Mouse (Mus musculus) layer of hippocampus, adult 9-10 months (tissue): ENCODE data around the gene Depdc1a.
"Not testable (repeated sequence)": the region's sequence is repeated elsewhere in the genome, so short reads cannot be mapped to it uniquely, and the experiment has no call there.

Source experiments
- DNase-seq: peaks from one replicate; pipeline ENCODE4 v3.0.0; 2022; ENCODE audit warnings: low spot score

Depdc1a gene

DNA sequence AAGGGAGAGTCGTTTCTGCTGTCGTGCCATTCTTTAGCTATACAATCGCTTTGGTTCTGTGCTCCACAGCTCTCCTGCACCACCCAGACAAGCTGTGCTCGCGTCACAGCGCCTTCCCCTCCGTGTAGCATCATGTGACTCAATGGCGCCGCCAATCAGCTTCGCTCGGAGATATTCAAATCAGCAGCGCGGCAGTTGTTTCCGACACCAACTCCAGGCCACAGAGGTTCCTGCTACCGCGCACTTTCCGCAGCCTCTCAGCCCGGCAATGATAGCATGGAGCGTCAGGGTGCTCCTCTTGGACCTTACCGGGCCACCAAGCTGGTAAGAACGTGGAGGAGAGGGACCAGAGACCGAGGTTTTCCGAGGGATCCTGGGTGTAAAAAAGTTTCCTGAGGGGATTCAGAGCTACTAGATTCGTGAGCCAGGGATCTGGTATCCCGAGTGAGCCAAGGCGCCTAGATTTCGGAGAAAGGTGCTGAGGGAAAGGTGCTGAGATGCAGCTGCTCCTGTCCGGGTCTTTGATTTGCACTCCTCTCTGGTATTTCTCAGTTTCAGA, at the start of gene Depdc1a:
Depdc1a (plus strand) TSS at position 191 of the 559 bp plus-strand sequence.
- DNase-seq: peak; percentile 83

DNA sequence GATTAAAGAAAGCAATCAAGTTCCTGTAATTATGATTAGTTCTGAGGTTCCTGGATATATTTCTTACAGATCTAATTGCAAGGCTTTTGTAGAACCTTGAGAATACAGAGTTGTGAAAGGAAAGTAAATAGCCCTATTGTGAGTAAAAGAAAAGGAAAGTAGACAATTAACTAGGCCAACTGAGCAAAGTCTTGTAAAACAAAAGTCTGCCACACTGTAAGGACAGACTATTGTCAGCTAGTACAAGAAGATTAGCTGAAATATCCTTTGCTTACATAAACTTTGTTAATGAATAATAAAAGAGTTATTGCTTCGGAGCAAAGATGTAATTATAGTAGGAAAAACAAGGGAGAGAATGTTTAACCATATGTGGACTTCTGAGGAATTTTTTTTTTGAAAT, 25.2 kb upstream of the Depdc1a start:
- no peak for DNase-seq

DNA sequence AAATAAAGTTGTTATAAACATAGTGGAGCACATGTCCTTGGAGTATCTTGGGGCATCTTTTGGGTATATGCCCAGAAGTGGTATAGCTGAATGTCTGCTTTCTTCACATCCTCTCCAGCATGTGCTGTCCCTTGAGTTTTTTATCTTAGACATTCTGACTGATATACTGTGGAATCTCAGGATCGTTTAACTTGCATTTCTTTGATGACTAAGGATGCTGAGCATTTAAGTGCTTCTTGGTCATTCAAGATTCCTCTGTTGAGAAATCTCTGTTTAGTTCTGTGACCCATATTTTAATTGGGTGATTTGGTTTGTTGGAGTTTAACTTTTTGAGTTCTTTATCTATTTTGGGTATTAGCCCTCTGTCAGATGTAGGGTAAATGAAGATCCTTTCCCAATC, 19.8 kb upstream of the Depdc1a start:
- no peak for DNase-seq

DNA sequence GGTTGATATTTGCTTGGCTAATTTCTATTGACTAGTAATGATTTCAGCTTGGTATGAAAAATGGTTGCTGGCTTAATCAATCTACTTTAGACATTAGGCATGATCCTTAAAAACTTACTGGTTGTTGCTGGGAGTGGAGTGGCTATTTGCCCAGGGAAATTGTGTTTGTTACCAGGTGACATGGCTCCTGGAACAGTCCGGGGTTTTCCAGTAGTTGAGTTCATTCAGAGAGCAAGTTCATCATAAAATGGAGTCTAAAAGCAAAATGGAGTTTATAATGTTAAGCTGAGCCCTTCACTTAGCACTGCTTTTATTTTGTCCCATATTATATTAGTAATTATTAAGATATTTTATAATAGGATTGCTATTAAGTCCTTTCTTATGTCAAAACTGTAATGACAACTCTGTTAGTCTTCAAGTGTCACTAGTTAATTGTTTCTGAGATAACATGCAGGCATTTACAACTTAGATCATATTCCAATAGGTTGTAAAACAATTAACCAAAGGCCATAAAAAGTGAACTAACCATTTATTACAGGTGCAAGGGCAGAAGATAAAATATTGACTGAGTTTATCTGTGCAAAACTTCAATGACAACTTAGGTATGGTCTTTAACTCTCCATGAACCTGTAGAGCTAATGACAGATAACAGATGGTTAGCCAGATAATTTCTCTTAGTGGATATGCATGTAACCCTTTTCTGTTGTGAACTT, 17.8 kb upstream of the Depdc1a start:
- DNase-seq: no peak

DNA sequence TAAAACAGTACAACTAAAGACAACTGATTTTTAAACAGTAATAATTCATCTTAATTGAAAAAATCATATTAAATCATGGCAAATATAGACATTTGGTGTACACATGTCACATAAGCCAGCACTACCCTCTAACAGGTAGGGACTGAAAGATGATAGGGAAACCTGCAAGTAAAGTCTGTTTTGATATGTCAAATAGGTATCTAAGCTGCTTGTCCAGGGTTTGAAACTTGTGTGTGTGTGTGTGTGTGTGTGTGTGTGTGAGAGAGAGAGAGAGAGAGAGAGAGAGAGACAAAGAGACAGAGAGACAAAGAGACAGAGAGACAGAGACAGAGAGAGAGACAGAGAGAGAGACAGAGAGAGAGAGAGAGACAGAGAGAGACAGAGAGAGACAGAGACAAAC, 524 bp upstream of the Depdc1a start:
- not testable (repeated sequence) for DNase-seq

DNA sequence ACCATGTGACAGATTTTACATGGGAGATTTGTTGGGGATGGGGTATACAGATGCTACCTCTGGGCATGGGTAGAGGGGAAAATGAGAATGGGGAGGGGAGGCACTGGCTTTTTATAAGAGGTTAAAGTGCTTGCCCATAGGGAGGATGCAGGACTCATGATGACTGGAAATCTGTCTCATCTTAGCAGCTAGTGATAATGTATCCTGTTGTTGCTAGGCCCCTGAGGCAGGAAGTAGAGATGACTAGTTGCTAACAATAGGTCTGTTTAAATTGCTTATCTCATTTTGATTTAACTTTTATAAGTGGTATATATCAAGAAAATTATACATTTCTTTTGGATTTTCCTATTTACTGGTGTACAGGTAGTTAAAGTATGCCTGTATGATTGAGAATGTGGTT, 13.7 kb downstream of the Depdc1a start:
- DNase-seq: no peak

DNA sequence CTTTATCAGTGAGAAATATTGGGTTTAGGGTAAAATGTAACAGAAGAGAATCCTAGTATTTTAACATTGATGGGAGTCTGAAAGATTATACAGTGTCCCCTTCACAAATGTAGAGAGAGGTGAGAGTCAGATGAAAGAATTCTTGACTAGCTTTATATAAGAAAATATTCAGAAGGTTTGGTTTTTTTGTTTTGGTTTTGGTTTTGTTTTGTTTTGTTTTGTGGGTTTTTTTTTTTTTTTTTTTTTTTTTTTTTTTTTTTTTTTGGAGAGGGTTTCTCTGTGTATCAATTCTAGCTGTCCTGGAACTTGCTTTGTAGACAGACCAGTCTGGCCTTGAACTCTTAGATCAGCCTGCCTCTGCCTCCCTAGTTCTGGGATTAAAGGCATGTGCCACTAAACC, 33.3 kb downstream of the Depdc1a start:
- no peak for DNase-seq

DNA sequence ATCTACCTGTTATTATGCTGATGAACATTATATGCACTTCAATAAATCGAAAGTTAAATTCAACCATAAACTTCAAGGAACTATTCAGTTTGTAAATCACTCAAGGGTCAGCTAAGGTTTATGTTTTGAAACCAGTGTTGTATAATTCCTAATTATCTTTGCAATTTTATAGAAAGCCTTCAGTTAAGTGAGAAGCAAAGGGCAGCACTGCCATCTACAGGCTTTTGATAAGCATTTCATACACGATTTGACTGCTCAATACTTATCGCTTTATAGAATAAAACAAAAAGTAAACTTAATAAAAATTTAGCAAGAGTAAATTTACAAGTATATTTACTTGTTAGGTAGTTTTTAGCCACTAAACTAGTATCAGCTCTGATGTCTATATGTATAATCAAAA, 53.1 kb downstream of the Depdc1a start:
- peak; percentile 11 for DNase-seq

DNA sequence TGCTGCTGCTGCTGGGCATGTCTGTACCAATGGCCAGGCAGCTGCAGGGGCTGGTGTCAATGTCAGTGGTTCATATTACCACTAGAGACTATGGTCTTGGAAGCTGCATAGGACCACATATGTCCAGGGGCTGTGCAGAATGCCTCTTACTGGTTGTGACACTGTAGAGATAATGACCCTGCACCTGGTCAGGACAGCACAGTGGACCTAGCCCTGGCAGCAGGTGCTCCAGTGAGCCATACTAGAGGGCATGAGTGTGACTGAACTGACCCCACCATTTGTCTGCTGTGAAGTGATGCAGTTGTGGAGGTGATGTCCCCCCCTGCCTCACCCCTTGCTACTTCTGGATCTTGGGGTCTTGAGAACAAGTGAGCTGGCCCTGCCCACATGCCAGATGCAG, 55.0 kb downstream of the Depdc1a start:
- no peak for DNase-seq
